Mouse (Mus musculus) ES-E14 (cell line): ENCODE results near the gene Tmprss7.

Experiments
- MAFK ChIP-seq: IDR thresholded peaks from 2 replicates; pipeline ENCODE4 v1.6.1; 2014; ENCODE audit warnings: mild to moderate bottlenecking, low read depth, low read length, inconsistent platforms; ENCODE audit not compliant: insufficient read depth
- ZC3H11A ChIP-seq: IDR thresholded peaks from 2 replicates; pipeline ENCODE4 v1.6.1; 2012; ENCODE audit warnings: low read depth, mild to moderate bottlenecking, inconsistent platforms, low read length, borderline replicate concordance
- ZNF384 ChIP-seq: IDR thresholded peaks from 2 replicates; pipeline ENCODE4 v1.6.1; 2012; ENCODE audit warnings: low read depth, low read length, inconsistent platforms

GRCm38 (mm10) chr16:45662381-45662780 is 31.1 kb downstream of the Tmprss7 start:
- TF ChIP-seq ZC3H11A (no peak), ZNF384 (no peak), MAFK (no peak)
